Comparison of ENCODE assay signal across 34 mouse cellular contexts in genomic region chr12:85513789-85514447, GRCm38 (mm10).
"Had no signal": no experiment of that assay in that cellular context is flagged by ENCODE, and none has a peak within 500 bp of the region (broad histone marks: within the 10 kb centered on the region; RNA-seq: fewer than 3 reads in every experiment).

No protein-coding gene starts in this region.

- H3K4me3 ChIP-seq: heart, embryonic 12.5 days; heart, embryonic 13.5 days; heart, embryonic 15.5 days; hindbrain, embryonic 10.5 days; hindbrain, embryonic 12.5 days; hindbrain, embryonic 13.5 days; hindbrain, embryonic 15.5 days; intestine, embryonic 15.5 days; kidney, embryonic 15.5 days; layer of hippocampus, adult 2 months; left cerebral cortex, adult 2 months had no signal

- ATAC-seq: hindbrain, embryonic 16.5 days; hindbrain, postnatal 0 days; inflammation-experienced regulatory T-cells, adult 6 months; intestine, embryonic 15.5 days; intestine, embryonic 16.5 days; intestine, postnatal 0 days had no signal

- H3K27me3 ChIP-seq: heart, embryonic 12.5 days; heart, embryonic 13.5 days; heart, embryonic 15.5 days; hindbrain, embryonic 12.5 days; hindbrain, embryonic 13.5 days; hindbrain, embryonic 15.5 days; intestine, embryonic 15.5 days; kidney, embryonic 15.5 days had no signal

- H3K9ac ChIP-seq: heart, embryonic 12.5 days; heart, embryonic 13.5 days; heart, embryonic 15.5 days; hindbrain, embryonic 12.5 days; hindbrain, embryonic 13.5 days; hindbrain, embryonic 14.5 days; hindbrain, embryonic 15.5 days; intestine, embryonic 15.5 days; kidney, embryonic 15.5 days had no signal

- H3K9me3 ChIP-seq: heart, embryonic 13.5 days; heart, embryonic 15.5 days; hindbrain, embryonic 10.5 days; hindbrain, embryonic 12.5 days; hindbrain, embryonic 13.5 days; hindbrain, embryonic 15.5 days; intestine, embryonic 15.5 days; kidney, embryonic 15.5 days had no signal

- DNase-seq: heart, postnatal 10 days; heart, postnatal 14 days; heart, postnatal 4 days; kidney, adult 11 months; kidney, adult 18-20 months; kidney, adult 2 months; kidney, adult 8-10 months; kidney, adult 9 months; kidney, postnatal 10 days; kidney, postnatal 14 days; kidney, postnatal 25 days; kidney, postnatal 36 days; kidney, postnatal 4 days; layer of hippocampus, adult 9-11 months; layer of hippocampus, postnatal 36 days had no signal

- H3K27ac ChIP-seq: heart, embryonic 13.5 days; heart, embryonic 15.5 days; hindbrain, embryonic 10.5 days; hindbrain, embryonic 12.5 days; hindbrain, embryonic 13.5 days; hindbrain, embryonic 14.5 days; hindbrain, embryonic 15.5 days; hindbrain, postnatal 0 days; intestine, embryonic 15.5 days; kidney, embryonic 15.5 days; kidney, postnatal 0 days; layer of hippocampus, adult 2 months; left cerebral cortex, adult 2 months had no signal

- H3K36me3 ChIP-seq: heart, embryonic 12.5 days; heart, embryonic 13.5 days; heart, embryonic 15.5 days; hindbrain, embryonic 10.5 days; hindbrain, embryonic 12.5 days; hindbrain, embryonic 13.5 days; hindbrain, embryonic 15.5 days; intestine, embryonic 15.5 days; kidney, embryonic 15.5 days had no signal

- H3K4me2 ChIP-seq: heart, embryonic 11.5 days; heart, embryonic 12.5 days; heart, embryonic 13.5 days; heart, embryonic 15.5 days; hindbrain, embryonic 12.5 days; hindbrain, embryonic 13.5 days; hindbrain, embryonic 14.5 days; hindbrain, embryonic 15.5 days; intestine, embryonic 15.5 days; kidney, embryonic 15.5 days had no signal

- H3K4me1 ChIP-seq: heart, embryonic 12.5 days; heart, embryonic 13.5 days; heart, embryonic 15.5 days; hindbrain, embryonic 13.5 days; hindbrain, embryonic 15.5 days; intestine, embryonic 15.5 days; kidney, embryonic 15.5 days had no signal
